Mouse (Mus musculus): ENCODE measurements around the gene Kmo.
A peak's percentile ranks its signal among the peaks of the same experiment; 100 is the strongest.

Kmo gene

GRCm38 (mm10) chr1:175619814-175620431, at the start of gene Kmo:
Gene Kmo (plus strand): TSS chr1:175620381.
- DNase-seq (ENCODE audit: extremely low spot score, low read depth, low spot score), result no peak

GRCm38 (mm10) chr1:175574129-175574528, 46.1 kb upstream of the Kmo start:
- DNase-seq (ENCODE audit: extremely low spot score, low read depth, low spot score), result no peak

GRCm38 (mm10) chr1:175578425-175579096, 41.6 kb upstream of the Kmo start:
- DNase-seq (ENCODE audit: extremely low spot score, low read depth, low spot score), result no peak

DNA sequence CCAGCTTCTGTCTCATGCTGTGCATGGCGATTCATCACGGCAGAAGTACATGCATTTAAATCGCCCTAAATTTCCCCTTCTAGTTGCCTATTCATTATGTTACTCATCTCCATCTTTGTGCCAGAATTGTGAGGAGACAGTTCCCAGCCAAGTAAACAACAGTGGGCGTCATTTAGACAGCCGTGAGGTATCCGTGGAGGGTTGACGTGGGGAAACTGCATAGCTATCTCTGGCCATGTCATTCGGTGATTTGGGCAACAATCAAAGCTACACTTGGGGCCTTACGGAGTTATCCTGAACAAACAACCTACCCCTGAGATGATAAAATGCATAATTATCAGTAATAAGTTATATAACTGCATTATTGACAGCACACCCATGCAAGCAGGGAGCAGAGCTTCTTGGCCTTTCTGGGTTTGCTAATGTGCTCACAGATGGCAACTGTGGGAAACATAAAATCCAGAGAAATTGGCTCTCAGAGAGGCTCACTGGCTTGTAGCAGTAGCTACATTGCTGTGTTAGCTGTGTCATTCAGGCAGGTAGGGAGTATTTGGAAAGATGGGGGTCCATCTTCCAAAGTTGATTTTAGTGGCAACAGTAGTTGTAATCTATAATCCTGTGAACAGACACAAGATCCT, 40.5 kb upstream of the Kmo start:
- no peak for DNase-seq (ENCODE audit: extremely low spot score, low read depth, low spot score)

GRCm38 (mm10) chr1:175580346-175580745, 39.8 kb upstream of the Kmo start:
- DNase-seq (ENCODE audit: extremely low spot score, low read depth, low spot score), result no peak

DNA sequence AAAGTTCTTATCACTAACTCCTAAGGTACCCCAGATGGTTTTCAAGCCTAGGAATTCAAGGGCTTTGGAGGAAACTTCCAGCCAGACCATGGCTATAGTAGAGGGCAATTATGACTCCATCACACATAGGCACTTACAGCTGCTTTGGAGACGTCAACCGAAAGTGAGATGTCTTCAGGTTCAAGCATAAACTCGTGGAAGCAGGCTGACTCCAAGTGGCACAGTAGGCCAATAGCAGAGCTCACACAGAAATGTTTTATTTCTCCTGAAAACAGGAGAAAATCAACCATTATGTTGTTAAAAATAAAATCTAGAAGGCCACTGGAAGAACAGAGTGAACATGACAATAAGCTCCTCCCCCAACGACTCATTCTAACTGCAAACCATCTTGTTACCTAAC, 37.4 kb upstream of the Kmo start:
- DNase-seq (ENCODE audit: extremely low spot score, low read depth, low spot score), result no peak

GRCm38 (mm10) chr1:175585267-175585666, 34.9 kb upstream of the Kmo start:
- DNase-seq (ENCODE audit: extremely low spot score, low read depth, low spot score), result no peak

GRCm38 (mm10) chr1:175586656-175587055, 33.5 kb upstream of the Kmo start:
- no peak for DNase-seq (ENCODE audit: extremely low spot score, low read depth, low spot score)

- no peak for DNase-seq (ENCODE audit: extremely low spot score, low read depth, low spot score)
Measured at GRCm38 (mm10) chr1:175592832-175593231, 27.3 kb upstream of the Kmo start.

- DNase-seq (ENCODE audit: extremely low spot score, low read depth, low spot score), result no peak
Measured at GRCm38 (mm10) chr1:175602231-175602630, 17.9 kb upstream of the Kmo start.

DNA sequence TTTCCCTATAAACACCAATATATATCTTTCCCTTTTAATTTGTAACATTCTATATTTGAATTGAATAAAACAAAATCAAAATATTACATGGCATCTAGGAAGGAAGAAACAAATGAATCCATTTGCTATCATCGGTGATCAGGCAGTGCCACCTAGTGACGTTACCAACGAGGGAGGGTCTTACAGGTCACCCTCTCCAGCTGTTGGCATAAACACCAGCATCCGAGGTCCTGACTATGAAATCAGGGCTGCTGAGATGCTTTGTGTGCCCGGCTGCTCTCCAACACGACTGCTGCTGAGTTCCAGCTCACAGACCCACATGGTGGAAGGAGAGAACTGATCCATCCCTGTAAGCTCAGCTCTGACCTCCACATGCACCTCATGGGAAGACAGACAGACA, 16.8 kb upstream of the Kmo start:
- DNase-seq (ENCODE audit: extremely low spot score, low read depth, low spot score), result no peak

- DNase-seq (ENCODE audit: extremely low spot score, low read depth, low spot score), result no peak
Measured at GRCm38 (mm10) chr1:175607308-175607707, 12.9 kb upstream of the Kmo start.

- no peak for DNase-seq (ENCODE audit: extremely low spot score, low read depth, low spot score)
Measured at GRCm38 (mm10) chr1:175607838-175608585, 12.2 kb upstream of the Kmo start.

GRCm38 (mm10) chr1:175608708-175609107, 11.5 kb upstream of the Kmo start:
- DNase-seq (ENCODE audit: extremely low spot score, low read depth, low spot score), result no peak

DNA sequence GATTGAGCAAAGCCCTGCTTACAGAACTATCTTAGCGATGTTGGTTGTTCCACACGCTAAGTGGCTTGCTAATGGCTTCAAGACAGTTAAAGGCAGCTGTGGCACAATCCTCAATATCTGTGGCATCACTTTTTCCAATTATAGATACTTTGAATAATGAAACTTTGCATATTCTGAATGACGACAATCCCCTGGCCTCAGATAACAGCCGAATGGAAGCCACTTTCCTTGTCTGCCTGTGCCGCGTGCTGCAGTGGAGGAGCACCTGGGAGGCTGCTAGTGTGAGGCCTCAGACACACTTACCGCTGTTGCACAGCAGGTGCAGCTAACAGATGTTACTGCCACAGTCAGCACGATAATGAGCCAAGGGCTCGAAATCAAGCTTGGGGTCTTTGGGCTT, 5.2 kb upstream of the Kmo start:
- no peak for DNase-seq (ENCODE audit: extremely low spot score, low read depth, low spot score)

DNA sequence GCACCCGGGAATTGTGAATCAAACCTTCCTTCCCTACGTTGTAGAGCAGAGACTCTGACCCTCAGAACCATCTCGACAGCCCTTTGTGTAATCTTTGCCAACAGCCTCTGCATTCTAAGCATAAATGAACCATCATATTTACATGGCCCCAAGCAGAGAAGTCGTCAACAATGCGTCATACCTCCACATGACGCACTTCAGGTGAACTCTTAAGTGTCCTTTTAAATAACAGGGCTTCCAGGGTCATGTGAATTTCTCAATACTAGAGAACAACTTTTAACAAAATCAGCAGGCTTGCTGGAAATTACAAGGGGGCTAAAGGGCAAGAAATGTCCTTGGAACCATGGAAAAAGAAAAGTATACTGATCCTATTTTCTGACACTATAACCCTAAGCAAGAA, 3.5 kb downstream of the Kmo start:
- DNase-seq (ENCODE audit: extremely low spot score, low read depth, low spot score), result no peak

DNA sequence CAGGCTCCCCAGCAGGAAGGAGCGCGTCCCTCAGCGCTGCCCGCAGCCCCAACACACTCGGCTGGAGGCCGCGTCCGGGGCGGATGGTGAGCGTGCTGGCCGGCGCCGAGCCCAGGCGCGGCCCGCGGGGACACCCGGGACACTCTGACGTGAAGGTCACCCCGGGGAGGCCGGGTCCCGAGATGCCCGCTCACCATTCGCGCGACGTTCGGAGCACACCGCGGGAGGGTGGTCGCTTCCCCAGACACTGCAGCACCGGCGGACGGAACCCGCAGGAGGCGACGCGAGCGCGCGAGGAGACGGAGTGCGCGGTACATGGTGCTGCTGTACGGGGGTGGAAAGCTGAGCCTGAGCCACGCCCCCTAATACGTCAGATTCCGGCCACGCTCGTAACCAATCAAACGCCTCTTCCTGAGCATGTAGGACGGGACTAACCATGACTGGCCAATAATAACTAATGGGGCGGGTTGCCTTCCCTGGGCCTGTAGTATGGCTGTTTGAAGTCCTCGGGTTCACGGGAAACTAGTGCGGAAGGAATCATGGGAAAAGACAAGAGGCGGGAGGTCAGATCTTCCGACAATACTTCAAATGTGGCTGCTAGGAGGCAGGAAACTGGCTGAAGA, 5.2 kb downstream of the Kmo start, which contains the start of gene Fh1:
TSS of gene Fh1 (minus strand) at position 379 of the 623 bp plus-strand sequence.
- DNase-seq (ENCODE audit: extremely low spot score, low read depth, low spot score), result peak; percentile 86

- no peak for DNase-seq (ENCODE audit: extremely low spot score, low read depth, low spot score)
Measured at GRCm38 (mm10) chr1:175625990-175626692, 6.0 kb downstream of the Kmo start.

DNA sequence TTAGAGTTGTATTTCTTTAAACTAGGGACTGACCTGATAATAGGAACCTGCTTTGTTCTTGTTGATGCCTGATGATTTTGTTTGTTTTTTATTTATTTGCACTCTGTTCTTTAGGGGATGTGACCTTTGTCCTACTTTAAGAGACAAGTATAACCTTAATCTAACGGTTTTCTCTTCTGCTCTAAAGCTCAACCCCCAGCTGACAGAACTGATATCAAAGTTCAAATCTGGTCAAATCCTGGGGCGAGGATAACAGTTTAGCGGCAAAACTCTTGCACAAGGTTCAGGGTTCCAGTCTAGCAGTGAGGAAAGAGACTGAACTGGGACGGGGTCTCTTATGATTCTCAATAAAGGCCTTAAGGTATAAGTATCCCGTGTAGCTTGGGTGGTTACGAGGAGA, 9.1 kb downstream of the Kmo start:
- DNase-seq (ENCODE audit: extremely low spot score, low read depth, low spot score), result no peak

- DNase-seq (ENCODE audit: extremely low spot score, low read depth, low spot score), result no peak
Measured at GRCm38 (mm10) chr1:175630345-175630744, 10.2 kb downstream of the Kmo start.

DNA sequence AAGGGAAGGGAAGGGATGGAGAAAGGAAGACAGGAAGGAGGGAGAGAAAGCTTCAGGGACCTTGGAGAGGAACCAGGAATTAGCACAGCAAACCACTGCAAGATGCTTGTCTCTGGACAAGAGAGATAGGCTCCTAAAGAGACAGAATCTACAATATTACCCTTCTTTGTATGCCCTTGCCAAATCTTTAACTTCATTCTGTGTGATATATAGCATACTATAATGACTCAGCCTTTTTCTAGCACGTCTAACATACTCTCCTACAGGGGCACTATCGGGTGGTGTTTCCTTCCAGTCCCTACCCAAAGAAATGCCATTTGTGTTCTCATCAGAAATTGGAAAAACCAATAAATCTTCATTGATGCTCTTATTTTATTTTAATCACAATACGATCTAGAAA, 10.9 kb downstream of the Kmo start:
- no peak for DNase-seq (ENCODE audit: extremely low spot score, low read depth, low spot score)
